Mouse (Mus musculus) E14TG2a.4 (cell line): ENCODE results near the gene Usp25.

Experiments used
- H3K27me3 ChIP-seq: 2 replicates; pipeline ENCODE4 v1.6.1; 2014; ENCODE audit warnings: low read length, control low read depth; ENCODE audit not compliant: insufficient read depth
- H3K36me3 ChIP-seq: 2 replicates; pipeline ENCODE4 v1.6.1; 2014; ENCODE audit warnings: low read length, control low read depth; ENCODE audit not compliant: insufficient read depth
- H3K4me1 ChIP-seq: replicated peaks from 2 replicates; pipeline ENCODE4 v1.6.1; 2014; ENCODE audit warnings: low read depth, low read length, control low read depth
- H3K4me3 ChIP-seq: replicated peaks from 2 replicates; pipeline ENCODE4 v1.5.1; 2014; ENCODE audit warnings: mild to moderate bottlenecking, low read length
- H3K9me3 ChIP-seq: 2 replicates; pipeline ENCODE4 v1.6.1; 2014; ENCODE audit warnings: low read length, control low read depth
- CTCF ChIP-seq: conservative IDR thresholded peaks from 2 replicates; pipeline ENCODE4 v1.5.1; 2014; ENCODE audit warnings: low read length
- NANOG ChIP-seq: IDR thresholded peaks from 2 replicates; pipeline ENCODE4 v1.6.1; 2014; ENCODE audit warnings: borderline replicate concordance, low read length, mixed read lengths
- POU5F1 ChIP-seq: IDR thresholded peaks from 2 replicates; pipeline ENCODE4 v1.6.1; 2014; ENCODE audit warnings: low read length, borderline replicate concordance

Usp25 gene

GRCm38 (mm10) chr16:77013427-77014320 is at the start of gene Usp25:
Gene Usp25, plus strand, starts transcription at chr16:77013706.
- Histone ChIP-seq H3K36me3 (no peaks in the 10 kb centered on the region), H3K4me3 (peak within 1 kb of the TSS; percentile 85), H3K4me1 (peaks cover 13% of the 10 kb centered on the region), H3K9me3 (no peaks in the 10 kb centered on the region), H3K27me3 (peaks cover 11% of the 10 kb centered on the region)
- no peak for TF ChIP-seq CTCF
- TF ChIP-seq POU5F1 = no peak
- TF ChIP-seq NANOG = no peak

DNA sequence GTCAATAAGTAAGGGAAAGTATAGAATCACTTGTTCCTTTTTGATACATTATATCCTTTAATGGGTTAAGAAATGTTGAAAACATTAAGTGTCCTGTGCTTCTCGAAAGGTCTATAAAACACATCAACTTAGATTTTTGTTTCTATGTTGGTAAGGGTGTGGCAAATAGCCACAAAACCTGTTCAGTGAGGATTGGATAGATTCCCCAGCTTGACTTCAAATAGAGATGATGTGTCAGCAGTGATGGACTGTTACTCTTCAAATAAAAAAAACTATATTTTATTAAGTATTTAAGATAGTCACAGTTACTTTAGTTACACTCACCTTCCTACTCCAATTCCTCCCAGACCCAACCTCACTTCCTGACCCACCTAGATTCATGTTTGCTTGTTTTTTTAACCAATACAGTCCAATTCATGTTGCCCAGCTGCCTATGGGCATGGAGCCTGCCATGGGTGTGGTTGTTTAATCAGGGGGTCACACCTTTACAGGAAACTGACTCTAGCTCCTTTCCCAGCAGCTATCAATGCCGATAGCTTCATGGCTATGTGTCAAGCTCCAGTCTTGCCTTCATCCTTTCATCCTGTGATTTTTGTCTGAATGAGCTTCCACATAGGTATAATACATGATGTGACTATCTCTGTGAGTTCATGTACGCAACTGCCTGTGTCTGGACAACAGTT is 45.8 kb upstream of the Usp25 start:
- no peaks in the 10 kb centered on the region for H3K27me3 ChIP-seq
- TF ChIP-seq NANOG (no peak), POU5F1 (no peak), CTCF (no peak)
- H3K36me3 ChIP-seq = no peaks in the 10 kb centered on the region
- no peaks in the 10 kb centered on the region for H3K9me3 ChIP-seq
- H3K4me3 ChIP-seq = no peak overlapping the region
- H3K4me1 ChIP-seq = no peaks in the 10 kb centered on the region

DNA sequence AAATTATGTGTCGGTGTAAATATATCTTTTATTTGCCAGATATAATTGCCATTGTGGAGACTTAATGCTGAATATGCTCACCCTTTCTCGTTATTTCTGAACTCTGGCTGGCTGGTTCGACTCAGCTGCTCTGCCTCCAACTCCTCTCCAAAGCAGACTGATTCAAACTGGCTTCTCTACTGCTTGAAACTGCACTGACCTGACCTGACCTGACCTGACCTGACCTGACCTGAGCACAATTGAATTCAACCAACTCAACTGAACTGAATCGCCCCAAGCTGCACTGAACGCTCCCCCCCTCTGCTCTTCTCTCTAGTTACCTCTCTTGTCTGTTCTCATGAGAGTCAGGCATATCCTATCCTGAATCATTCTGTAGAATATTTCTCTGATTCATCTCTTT is 42.3 kb upstream of the Usp25 start:
- Histone ChIP-seq H3K27me3 (no peaks in the 10 kb centered on the region), H3K4me3 (no peak overlapping the region), H3K4me1 (no peaks in the 10 kb centered on the region), H3K36me3 (no peaks in the 10 kb centered on the region), H3K9me3 (no peaks in the 10 kb centered on the region)
- no peak for TF ChIP-seq CTCF
- no peak for TF ChIP-seq NANOG
- TF ChIP-seq POU5F1 = no peak

DNA sequence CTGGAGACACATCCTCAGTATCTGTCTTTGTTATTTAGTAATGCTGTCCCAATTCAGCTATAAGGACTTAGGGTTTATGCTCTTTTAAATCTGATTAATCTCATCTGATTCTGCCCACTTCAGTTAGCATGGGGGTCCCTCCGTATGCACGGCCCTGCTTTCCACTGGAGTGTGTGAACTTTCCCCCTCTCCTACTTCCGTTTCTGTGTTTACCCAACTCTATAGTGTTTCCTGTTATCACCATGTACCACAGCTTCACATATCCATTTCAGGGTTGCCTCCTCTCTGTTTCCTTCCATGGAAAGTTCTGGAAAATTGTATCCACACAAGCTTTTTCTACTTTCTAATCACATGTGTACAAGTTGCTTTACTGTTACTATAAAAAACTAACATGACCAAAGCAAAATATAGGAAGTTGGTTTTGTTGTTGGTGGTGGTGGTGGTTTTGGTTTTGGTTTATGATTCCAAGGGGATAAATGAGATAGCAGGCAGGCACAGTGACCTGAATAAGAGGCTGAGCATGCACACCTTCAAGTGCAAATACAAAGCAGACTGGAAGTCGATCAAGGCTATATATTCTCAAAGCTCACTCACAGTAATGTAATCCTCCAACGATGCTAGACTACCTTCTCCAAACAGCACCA is 36.6 kb upstream of the Usp25 start:
- Histone ChIP-seq H3K9me3 (no peaks in the 10 kb centered on the region), H3K36me3 (no peaks in the 10 kb centered on the region), H3K4me3 (no peak overlapping the region), H3K4me1 (no peaks in the 10 kb centered on the region), H3K27me3 (no peaks in the 10 kb centered on the region)
- no peak for TF ChIP-seq POU5F1
- TF ChIP-seq CTCF = no peak
- no peak for TF ChIP-seq NANOG

- TF ChIP-seq CTCF (no peak), NANOG (no peak), POU5F1 (no peak)
- Histone ChIP-seq H3K4me3 (no peak overlapping the region), H3K27me3 (no peaks in the 10 kb centered on the region), H3K9me3 (no peaks in the 10 kb centered on the region), H3K36me3 (no peaks in the 10 kb centered on the region), H3K4me1 (no peaks in the 10 kb centered on the region)
Measured at GRCm38 (mm10) chr16:76983696-76984095, 29.8 kb upstream of the Usp25 start.

- Histone ChIP-seq H3K4me1 (no peaks in the 10 kb centered on the region), H3K4me3 (no peak overlapping the region), H3K27me3 (no peaks in the 10 kb centered on the region), H3K9me3 (no peaks in the 10 kb centered on the region), H3K36me3 (no peaks in the 10 kb centered on the region)
- TF ChIP-seq POU5F1 (no peak), NANOG (no peak), CTCF (no peak)
Measured at GRCm38 (mm10) chr16:76987711-76988110, 25.8 kb upstream of the Usp25 start.

DNA sequence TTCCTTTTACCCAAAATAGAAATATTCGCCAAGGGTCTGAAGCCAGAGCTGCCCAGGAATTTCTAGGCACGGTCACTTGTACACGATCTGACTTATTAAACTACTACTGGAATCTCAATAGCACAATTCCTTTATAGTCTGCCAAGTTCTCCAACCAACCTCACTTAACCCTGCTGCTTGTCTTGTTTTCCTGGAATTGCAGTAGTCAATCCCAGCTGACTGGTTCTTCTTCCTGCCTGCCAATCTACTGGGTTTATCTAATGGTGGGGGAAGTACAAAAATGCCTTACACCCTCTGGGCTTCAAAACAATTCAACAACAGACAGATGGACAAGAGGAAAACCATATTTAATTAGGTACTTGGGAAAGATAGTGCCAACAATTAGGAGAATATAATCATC is 9.6 kb upstream of the Usp25 start:
- Histone ChIP-seq H3K4me3 (no peak overlapping the region), H3K36me3 (no peaks in the 10 kb centered on the region), H3K9me3 (no peaks in the 10 kb centered on the region), H3K27me3 (no peaks in the 10 kb centered on the region), H3K4me1 (no peaks in the 10 kb centered on the region)
- TF ChIP-seq CTCF (no peak), POU5F1 (no peak), NANOG (no peak)

DNA sequence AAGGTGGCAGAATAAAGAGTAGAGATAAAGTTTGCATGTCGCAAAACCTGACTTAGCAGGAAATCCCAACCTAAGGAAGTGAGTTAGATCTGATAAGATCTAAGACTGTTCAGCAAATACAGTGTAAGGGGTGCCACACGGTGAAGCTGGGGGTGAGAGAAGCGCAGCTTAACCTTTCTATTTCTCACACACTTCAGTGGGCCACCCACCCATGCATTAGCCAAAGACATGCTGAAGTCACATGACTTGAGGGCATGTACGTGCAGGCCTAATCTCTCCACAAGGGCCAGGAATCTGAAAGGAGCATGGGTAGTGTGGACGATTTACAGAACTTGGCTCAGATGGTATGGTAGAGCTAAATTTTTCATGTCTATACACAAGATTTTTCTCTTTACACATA is 4.3 kb upstream of the Usp25 start:
- Histone ChIP-seq H3K4me3 (no peak overlapping the region), H3K36me3 (no peaks in the 10 kb centered on the region), H3K9me3 (no peaks in the 10 kb centered on the region)

More for the DNA sequence above, 4.3 kb upstream of the Usp25 start:
- TF ChIP-seq NANOG (no peak), CTCF (no peak), POU5F1 (no peak)
- H3K4me1 ChIP-seq = peaks cover 4% of the 10 kb centered on the region
- peaks cover 4% of the 10 kb centered on the region for H3K27me3 ChIP-seq
